Mouse (Mus musculus): ENCODE results near the gene Pde6g. TPM values are rescaled to one million over a fixed set of nuclear protein-coding genes. Genes with fewer than 3 reads are reported as not detected.

The Pde6g gene
- polyA plus RNA-seq, 1 experiment from 2014 or later: 0.34 TPM

GRCm38 (mm10) chr11:120491317-120492023 is 38.2 kb upstream of the Pde6g start, which contains the start of gene Slc25a10:
Gene Slc25a10 (plus strand): TSS chr11:120491840.
- Histone ChIP-seq H3K36me3 (peaks cover 20% of the 10 kb centered on the region), H3K27me3 (replicated peaks) (no peaks in the 10 kb centered on the region), H3K9me3 (no peaks in the 10 kb centered on the region), H3K4me1 (replicated peaks) (peaks cover 32% of the 10 kb centered on the region), H3K27ac (peak within 1 kb of the TSS; percentile 89), H3K4me3 (replicated peaks) (peak within 1 kb of the TSS; percentile 90), H3K9ac (peak within 1 kb of the TSS; percentile 78), H3K4me2 (replicated peaks) (peak within 1 kb of the TSS; percentile 92)
- peak; percentile 91 for ATAC-seq
- under 1% methylated on average over 35 of the region's 35 CpGs for WGBS

DNA sequence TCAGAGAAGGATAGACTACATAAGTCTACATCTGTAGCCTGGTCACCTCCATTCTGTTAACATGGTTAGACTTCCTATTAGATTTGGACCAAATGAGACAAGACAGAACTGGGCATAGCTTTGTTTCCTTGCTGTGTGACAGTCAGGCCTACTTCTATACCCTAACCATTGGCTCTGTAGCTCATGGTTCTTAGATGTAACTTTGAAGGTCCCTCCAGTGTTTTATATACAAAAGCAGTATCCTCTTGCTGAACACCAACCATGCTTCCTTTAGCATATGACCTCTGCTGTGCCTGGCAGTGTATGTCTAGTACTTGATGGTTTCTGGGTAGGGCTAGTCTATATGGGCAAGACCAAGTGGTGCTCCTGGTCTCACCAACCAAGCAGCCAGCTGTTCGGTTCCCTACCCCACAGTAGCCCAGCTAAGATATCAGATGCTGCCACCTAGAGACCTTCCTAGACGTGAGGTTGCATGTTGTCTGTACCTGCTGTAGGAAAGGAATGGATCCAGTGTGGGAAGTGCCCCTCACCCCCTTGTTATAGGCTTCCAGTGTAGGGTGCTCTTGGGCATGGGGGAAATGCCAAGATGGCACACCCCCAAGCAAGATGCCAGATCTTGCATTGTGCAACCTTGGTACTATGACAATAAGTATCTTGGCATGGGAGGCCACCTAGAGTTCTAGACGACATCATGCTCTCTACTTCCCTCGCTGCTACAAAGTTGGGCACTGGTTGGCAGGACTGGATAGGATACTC is 37.2 kb upstream of the Pde6g start:
- Histone ChIP-seq H3K27me3 (replicated peaks) (no peaks in the 10 kb centered on the region), H3K4me2 (replicated peaks) (0 out of 2 replicates have a peak overlapping the region, but pooled peaks have one; percentile 10), H3K27ac (peak overlapping the region; percentile 89), H3K9me3 (no peaks in the 10 kb centered on the region), H3K4me1 (replicated peaks) (peaks cover 40% of the 10 kb centered on the region), H3K9ac (0 out of 2 replicates have a peak overlapping the region, but pooled peaks have one; percentile 3), H3K4me3 (replicated peaks) (no peak overlapping the region), H3K36me3 (peaks cover 12% of the 10 kb centered on the region)
- ATAC-seq: no peak
- 40% methylated on average over 4 of the region's 4 CpGs for WGBS

- H3K4me3 ChIP-seq (replicated peaks): no peak overlapping the region
- H3K27ac ChIP-seq: peak overlapping the region; percentile 89
- H3K9me3 ChIP-seq: no peaks in the 10 kb centered on the region
- WGBS: 52% methylated on average over 4 of the region's 4 CpGs
- H3K36me3 ChIP-seq: peaks cover 7% of the 10 kb centered on the region; the same call in 1 of the 2 replicates
- peak; percentile 78 for ATAC-seq
- H3K27me3 ChIP-seq (replicated peaks): no peaks in the 10 kb centered on the region
- 0 out of 2 replicates have a peak overlapping the region, but pooled peaks have one; percentile 6 for H3K9ac ChIP-seq
- H3K4me1 ChIP-seq (replicated peaks): peaks cover 43% of the 10 kb centered on the region
- H3K4me2 ChIP-seq (replicated peaks): no peak overlapping the region; the same call in 1 of the 2 replicates
These were observed 35.9 kb upstream of the Pde6g start for GRCm38 (mm10) chr11:120489054-120489761.

DNA sequence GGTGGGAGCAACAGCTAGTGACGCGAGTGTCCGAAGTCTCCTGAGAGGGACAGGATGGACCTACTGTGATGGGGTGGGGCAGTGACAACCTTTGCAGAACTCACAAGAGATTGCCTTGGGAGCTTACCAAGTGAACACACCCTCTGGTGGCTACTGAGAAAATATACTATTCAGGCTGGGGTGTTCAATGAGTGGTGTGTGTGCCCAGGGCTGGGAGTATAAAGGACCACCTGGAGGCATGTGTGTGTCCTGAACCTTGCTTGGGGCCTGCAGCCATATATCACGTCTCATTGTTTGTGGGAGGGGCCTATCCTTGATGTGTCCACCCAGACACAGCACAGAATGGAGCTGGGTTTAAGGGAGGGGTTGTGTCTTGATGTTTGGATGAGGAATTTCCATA is 35.2 kb upstream of the Pde6g start:
- Histone ChIP-seq H3K27ac (no peak overlapping the region; the same call in 1 of the 2 replicates), H3K4me3 (replicated peaks) (no peak overlapping the region)
- ATAC-seq: no peak

GRCm38 (mm10) chr11:120485251-120485650 is 32.0 kb upstream of the Pde6g start:
- ATAC-seq: no peak
- H3K4me3 ChIP-seq (replicated peaks): peak overlapping the region; percentile 93
- no peaks in the 10 kb centered on the region for H3K9me3 ChIP-seq
- H3K9ac ChIP-seq: peak overlapping the region; percentile 94
- peaks cover 22% of the 10 kb centered on the region for H3K36me3 ChIP-seq
- peak overlapping the region; percentile 78 for H3K4me2 ChIP-seq (replicated peaks)
- H3K27ac ChIP-seq: peak overlapping the region; percentile 80
- H3K27me3 ChIP-seq (replicated peaks): no peaks in the 10 kb centered on the region
- peaks cover 26% of the 10 kb centered on the region for H3K4me1 ChIP-seq (replicated peaks)
- WGBS: 7% methylated on average over 10 of the region's 10 CpGs

More for the DNA sequence above, 35.2 kb upstream of the Pde6g start:
- WGBS: 64% methylated on average over 4 of the region's 4 CpGs
- Histone ChIP-seq H3K9me3 (no peaks in the 10 kb centered on the region), H3K4me2 (replicated peaks) (no peak overlapping the region), H3K4me1 (replicated peaks) (peaks cover 44% of the 10 kb centered on the region), H3K27me3 (replicated peaks) (no peaks in the 10 kb centered on the region), H3K36me3 (peaks cover 7% of the 10 kb centered on the region; the same call in 1 of the 2 replicates), H3K9ac (no peak overlapping the region)

DNA sequence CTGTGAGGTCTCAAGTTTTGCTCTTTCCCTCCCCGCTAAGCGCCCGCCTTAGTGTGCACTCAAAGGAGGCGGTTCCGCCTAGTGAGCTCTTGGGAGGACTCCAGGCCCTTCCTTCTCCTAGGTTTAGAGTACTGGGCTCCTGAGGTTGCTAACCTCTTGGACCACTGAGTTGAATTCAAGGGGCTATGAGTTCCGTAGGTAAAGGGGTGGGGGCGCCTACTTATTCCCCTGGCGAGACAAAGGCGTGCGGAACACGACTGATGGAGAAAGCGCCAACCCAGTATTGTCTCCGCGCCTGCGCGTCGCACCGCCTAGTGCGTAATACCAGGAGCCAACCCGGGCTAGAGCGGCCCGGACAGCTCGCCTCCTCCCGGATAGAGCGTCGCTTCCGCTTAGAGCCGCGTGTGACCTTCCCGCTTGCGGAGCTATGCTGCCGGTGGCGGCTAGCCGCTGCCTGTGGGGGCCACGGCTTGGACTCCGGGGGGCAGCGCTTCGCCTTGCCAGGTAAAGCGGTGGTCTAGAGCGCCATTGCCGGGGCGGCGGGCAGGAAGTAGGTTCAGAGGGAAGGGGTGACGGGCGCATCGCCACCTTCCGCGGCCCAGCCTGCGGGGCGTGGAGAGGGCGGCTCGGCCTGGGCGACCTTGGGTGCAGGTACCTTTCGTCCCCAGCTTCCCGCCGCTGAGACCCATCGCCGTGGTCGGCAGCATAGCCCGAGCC is 31.1 kb upstream of the Pde6g start, which contains the start of gene Mrpl12:
Gene Mrpl12, plus strand, starts transcription at position 349 of the 717 bp plus-strand sequence.
- H3K4me2 ChIP-seq (replicated peaks): peak within 1 kb of the TSS; percentile 78
- peaks cover 28% of the 10 kb centered on the region for H3K36me3 ChIP-seq
- peak within 1 kb of the TSS; percentile 80 for H3K27ac ChIP-seq
- peak; percentile 94 for ATAC-seq
- H3K9ac ChIP-seq: peak within 1 kb of the TSS; percentile 94
- no peaks in the 10 kb centered on the region for H3K9me3 ChIP-seq
- peaks cover 19% of the 10 kb centered on the region for H3K4me1 ChIP-seq (replicated peaks)
- 0% methylated on average over 60 of the region's 60 CpGs for WGBS
- no peaks in the 10 kb centered on the region for H3K27me3 ChIP-seq (replicated peaks)
- peak within 1 kb of the TSS; percentile 93 for H3K4me3 ChIP-seq (replicated peaks)

DNA sequence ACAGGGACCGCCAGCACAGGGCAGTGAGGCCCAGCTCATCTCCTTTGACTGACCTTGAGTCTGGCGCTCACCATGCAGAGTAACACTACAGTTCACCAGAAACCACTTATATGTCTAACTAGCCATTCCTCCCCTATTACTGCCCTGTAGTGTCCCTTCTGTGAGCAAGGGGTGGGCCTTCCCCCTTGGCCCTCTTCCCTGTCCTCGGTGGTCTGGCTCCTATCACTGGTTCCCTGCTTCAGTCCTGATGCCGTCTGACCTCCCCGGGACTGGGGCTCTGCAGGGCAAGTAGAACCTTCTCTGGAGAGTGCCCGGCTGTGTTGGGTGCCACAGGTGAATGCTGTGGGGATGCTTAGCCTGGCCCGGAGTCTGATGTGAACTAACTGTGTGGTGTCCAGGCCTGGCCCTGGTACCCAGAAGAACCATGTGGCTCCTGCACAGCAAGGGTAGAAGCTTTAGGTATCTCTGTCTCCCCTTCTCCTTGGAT is 30.2 kb upstream of the Pde6g start:
- peak overlapping the region; percentile 94; the same call in 1 of the 2 replicates for H3K9ac ChIP-seq
- H3K36me3 ChIP-seq: peaks cover 36% of the 10 kb centered on the region
- no peak for ATAC-seq
- no peaks in the 10 kb centered on the region for H3K27me3 ChIP-seq (replicated peaks)
- H3K4me1 ChIP-seq (replicated peaks): peaks cover 19% of the 10 kb centered on the region
- peak overlapping the region; percentile 93; the same call in 1 of the 2 replicates for H3K4me3 ChIP-seq (replicated peaks)
- H3K4me2 ChIP-seq (replicated peaks): peak overlapping the region; percentile 78
- 81% methylated on average over 7 of the region's 7 CpGs for WGBS
- peak overlapping the region; percentile 80; the same call in 1 of the 2 replicates for H3K27ac ChIP-seq
- H3K9me3 ChIP-seq: no peaks in the 10 kb centered on the region

- H3K9me3 ChIP-seq: no peaks in the 10 kb centered on the region
- no peaks in the 10 kb centered on the region for H3K27me3 ChIP-seq (replicated peaks)
- peaks cover 61% of the 10 kb centered on the region for H3K36me3 ChIP-seq
- ATAC-seq: no peak
- H3K4me3 ChIP-seq (replicated peaks): no peak overlapping the region
- peaks cover 10% of the 10 kb centered on the region for H3K4me1 ChIP-seq (replicated peaks)
- 96% methylated on average over 6 of the region's 6 CpGs for WGBS
- no peak overlapping the region for H3K9ac ChIP-seq
- no peak overlapping the region for H3K4me2 ChIP-seq (replicated peaks)
- no peak overlapping the region for H3K27ac ChIP-seq
These were observed 18.8 kb upstream of the Pde6g start for GRCm38 (mm10) chr11:120472052-120472451.

- ATAC-seq: peak; percentile 77; the same call in 1 of the 2 replicates
- Histone ChIP-seq H3K4me1 (replicated peaks) (peaks cover 20% of the 10 kb centered on the region), H3K9me3 (no peaks in the 10 kb centered on the region), H3K36me3 (peaks cover 33% of the 10 kb centered on the region), H3K4me2 (replicated peaks) (peak overlapping the region; percentile 90), H3K27me3 (replicated peaks) (no peaks in the 10 kb centered on the region), H3K4me3 (replicated peaks) (peak overlapping the region; percentile 86), H3K9ac (peak overlapping the region; percentile 73), H3K27ac (peak overlapping the region; percentile 51; the same call in 1 of the 2 replicates)
- under 1% methylated on average over 33 of the region's 33 CpGs for WGBS
These were observed 14.4 kb upstream of the Pde6g start for GRCm38 (mm10) chr11:120467736-120468092.

- peak; percentile 100 for ATAC-seq
- Histone ChIP-seq H3K4me3 (replicated peaks) (peak within 1 kb of the TSS; percentile 86), H3K27ac (peak within 1 kb of the TSS; percentile 56), H3K4me2 (replicated peaks) (peak within 1 kb of the TSS; percentile 90), H3K9me3 (no peaks in the 10 kb centered on the region), H3K9ac (peak within 1 kb of the TSS; percentile 81), H3K36me3 (peaks cover 32% of the 10 kb centered on the region), H3K27me3 (replicated peaks) (no peaks in the 10 kb centered on the region), H3K4me1 (replicated peaks) (peaks cover 20% of the 10 kb centered on the region)
- WGBS: under 1% methylated on average over 53 of the region's 54 CpGs
These were observed 13.9 kb upstream of the Pde6g start, which contains the start of gene Arl16 for GRCm38 (mm10) chr11:120467051-120467735. Gene Arl16 (minus strand): TSS chr11:120467607.
